Mouse (Mus musculus) left cerebral cortex, postnatal 14 days (tissue): ENCODE measurements at regions not wholly inside any gene's neighbourhood (a gene's known extent, or its start where the extent isn't known, plus 50 kb on each side); places are given as distances from the start of the nearest gene placed in this dataset.

Experiments
- DNase-seq, 2 experiments: peaks; one replicate each; pipeline ENCODE4 v3.0.0; 2021 to 2022; ENCODE audit warnings: low spot score in 2 of 2, mixed read lengths in 1 of 2
- intact Hi-C: fragments of 180-260 bp; cut with DNase I; formaldehyde crosslinking; loops from one replicate; pipeline ENCODE4 v1.15.1; 2025

GRCm38 (mm10) chr6:110439509-110439908 is 205.9 kb upstream of the Grm7 start:
- no peak for DNase-seq
- intact Hi-C loops, result no loop called here

GRCm38 (mm10) chr6:110463370-110463769 is 182.0 kb upstream of the Grm7 start:
- no peak for DNase-seq
- intact Hi-C loops, result no loop called here

GRCm38 (mm10) chr6:110467661-110468060 is 177.7 kb upstream of the Grm7 start:
- DNase-seq, result no peak
- intact Hi-C loops, result no loop called here

- intact Hi-C loops, result no loop called here
- DNase-seq, result no peak
Measured at GRCm38 (mm10) chr6:110505861-110506260, 139.5 kb upstream of the Grm7 start.

GRCm38 (mm10) chr6:110510494-110510893 is 134.9 kb upstream of the Grm7 start:
- no peak for DNase-seq
- intact Hi-C loops, result no loop called here

GRCm38 (mm10) chr6:110538731-110539191 is 106.6 kb upstream of the Grm7 start:
- peak; percentile 65 to 82 for DNase-seq
- intact Hi-C loops, result no loop called here

GRCm38 (mm10) chr6:110545542-110545941 is 99.8 kb upstream of the Grm7 start:
- peak in 1 of 2 experiments; percentile 9 for DNase-seq
- intact Hi-C loops, result no loop called here

- no peak for DNase-seq
- intact Hi-C loops, result no loop called here
Measured at GRCm38 (mm10) chr6:110554847-110555246, 90.5 kb upstream of the Grm7 start.

GRCm38 (mm10) chr6:110559656-110560055 is 85.7 kb upstream of the Grm7 start:
- intact Hi-C loops, result no loop called here
- DNase-seq, result no peak

GRCm38 (mm10) chr6:110560426-110560825 is 85.0 kb upstream of the Grm7 start:
- DNase-seq, result no peak
- intact Hi-C loops, result no loop called here

- intact Hi-C loops, result no loop called here
- peak in 1 of 2 experiments; percentile 13 for DNase-seq
Measured at GRCm38 (mm10) chr6:110577216-110577615, 68.2 kb upstream of the Grm7 start.
